Mouse (Mus musculus): ENCODE results near the gene Gramd1b.
A peak's percentile ranks its signal among the peaks of the same experiment; 100 is the strongest.

Gene Gramd1b

GRCm38 (mm10) chr9:40391852-40392695 lies 139.1 kb downstream of the Gramd1b start:
- peak; percentile 85 for DNase-seq

DNA sequence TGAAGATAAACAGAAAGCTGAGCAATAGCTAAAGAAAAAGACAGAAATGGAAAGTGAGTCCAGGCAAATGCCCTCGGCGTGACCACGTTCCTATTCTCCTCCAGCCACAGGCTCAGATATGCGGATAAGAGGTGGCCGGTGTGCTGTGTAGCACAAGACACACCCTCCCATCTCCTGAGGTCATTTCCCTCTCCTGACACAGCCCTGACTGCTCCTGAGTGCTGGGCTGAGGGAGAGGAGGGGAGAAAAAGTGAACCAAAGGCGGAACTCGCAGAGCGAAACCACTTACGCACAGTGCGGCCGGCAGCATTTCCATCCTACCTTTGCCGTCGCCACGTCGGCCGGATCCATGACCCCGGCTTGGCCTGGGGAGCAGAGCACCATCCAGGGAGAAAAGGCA lies 139.8 kb downstream of the Gramd1b start:
- DNase-seq: no peak

- peak; percentile 53 for DNase-seq
Observed at GRCm38 (mm10) chr9:40390904-40391303, 140.3 kb downstream of the Gramd1b start.

- no peak for DNase-seq
Observed at GRCm38 (mm10) chr9:40390396-40390760, 140.8 kb downstream of the Gramd1b start.

DNA sequence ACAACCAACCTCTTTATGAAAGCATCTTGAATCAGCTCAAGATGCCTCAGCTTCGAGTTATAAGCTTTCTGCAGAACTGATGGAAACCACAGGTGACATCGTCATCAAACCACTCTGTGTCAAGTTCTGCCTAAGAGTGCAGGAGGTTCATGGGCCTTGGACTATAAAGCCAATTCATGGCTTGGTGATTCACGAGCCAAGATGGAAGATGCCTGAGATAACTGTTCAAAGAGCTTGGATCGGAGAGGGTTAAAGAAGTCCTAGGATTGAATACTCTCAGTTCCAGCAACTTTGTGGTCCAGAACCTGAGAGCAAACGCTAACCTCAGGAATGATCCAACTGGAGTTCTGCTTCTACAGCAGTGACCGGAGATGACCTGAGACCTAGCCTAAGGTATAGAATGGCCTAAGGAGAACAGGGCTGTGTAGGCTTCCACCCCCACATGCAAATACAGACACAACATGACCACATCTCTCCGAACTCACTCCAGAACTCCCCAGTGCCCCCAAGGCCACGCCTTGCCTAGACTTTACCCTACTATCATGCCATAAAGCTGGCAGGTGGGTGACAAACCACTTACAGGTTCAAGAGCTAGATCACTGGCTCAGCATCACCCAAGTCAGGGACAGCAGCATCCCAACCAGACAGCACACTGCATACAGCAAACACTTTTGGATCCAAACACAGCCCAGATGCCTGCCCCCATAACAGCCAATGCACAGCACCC lies 141.4 kb downstream of the Gramd1b start:
- no peak for DNase-seq

DNA sequence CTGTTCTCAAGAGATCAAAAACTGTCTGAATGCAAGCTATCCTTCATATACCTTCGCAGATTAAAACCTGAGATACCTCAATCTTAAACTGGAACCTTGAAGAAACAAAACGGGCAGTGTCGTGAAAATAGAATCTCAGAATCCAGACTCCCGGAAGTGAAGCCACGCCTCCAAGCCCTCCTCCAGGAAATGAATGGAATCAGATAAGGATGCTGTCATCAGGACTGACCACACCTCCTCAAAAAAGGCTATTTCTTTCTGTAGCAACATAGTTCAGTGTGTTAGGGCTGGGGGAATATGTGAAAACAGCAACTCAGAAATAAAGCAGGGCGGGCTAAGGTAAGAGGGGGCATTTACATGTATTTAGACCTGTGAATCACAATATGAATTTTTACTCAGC lies 142.0 kb downstream of the Gramd1b start:
- DNase-seq: no peak

DNA sequence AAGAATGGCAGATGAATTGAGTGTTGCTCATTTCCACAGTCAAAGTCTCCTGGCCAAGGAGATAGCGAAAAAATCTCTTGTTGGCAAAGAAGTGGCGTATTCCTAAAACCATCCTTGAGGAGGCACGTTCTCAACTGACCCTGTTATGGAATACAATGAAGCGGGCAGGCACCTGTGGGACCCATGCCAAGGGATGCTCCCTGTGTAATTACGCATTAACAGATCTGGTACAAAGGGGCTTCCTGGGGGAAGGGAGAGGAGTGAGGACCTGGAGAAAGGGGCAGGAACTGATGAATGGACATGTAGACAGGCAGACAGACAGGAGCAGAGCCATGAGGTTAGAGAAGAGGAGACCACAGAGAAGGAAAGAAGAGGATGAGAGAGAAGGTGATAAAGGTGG lies 146.4 kb downstream of the Gramd1b start:
- DNase-seq: no peak

GRCm38 (mm10) chr9:40382508-40382907 lies 148.7 kb downstream of the Gramd1b start:
- DNase-seq: no peak

DNA sequence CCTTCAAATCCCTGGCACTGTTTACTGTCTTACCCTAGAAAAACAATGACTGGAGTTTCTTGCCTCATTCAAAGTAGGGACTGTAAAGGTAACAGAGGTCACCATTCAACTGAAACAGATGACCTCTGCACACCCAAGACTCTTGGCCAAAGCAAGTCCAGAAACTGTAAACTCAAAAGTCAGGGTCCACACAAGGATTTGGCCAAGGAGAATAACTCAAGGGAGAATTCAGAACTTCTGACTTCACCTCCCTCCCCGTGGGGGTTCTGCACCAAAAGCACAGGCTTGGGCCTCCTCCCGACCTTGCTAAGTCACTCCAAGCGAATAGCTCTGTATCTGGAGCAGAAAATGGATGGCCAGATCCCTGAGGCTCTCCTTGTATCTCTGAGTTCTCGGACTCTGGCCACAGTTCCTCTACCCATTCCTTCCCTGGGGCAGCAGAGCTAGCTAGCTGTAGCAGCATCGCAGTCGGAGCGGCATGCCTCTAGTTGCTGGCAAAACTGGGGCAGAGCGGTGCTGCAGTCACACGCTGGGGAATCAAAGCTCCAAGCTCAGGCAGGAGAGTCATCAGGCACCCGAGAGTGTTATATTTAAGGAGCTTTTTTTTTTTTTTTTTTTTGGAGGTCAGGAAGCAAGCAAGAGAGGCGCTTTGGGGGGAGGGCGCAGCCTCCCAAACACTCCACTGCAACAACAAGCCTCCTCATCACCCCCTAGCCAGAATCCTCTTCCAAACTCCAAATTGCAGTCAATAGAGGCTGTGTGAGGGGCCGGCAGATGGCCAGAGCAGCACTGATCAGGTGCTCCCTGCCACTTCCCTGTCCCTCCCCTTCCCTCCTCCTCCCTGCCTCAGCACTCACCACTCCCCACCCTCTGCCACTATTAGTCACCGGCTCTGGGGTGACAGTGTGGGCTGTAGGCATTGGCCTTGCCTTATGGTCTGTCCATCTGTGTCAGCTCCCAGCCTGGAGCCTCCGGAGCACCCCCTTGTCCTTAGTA lies 149.5 kb downstream of the Gramd1b start:
- peak; percentile 87 for DNase-seq

DNA sequence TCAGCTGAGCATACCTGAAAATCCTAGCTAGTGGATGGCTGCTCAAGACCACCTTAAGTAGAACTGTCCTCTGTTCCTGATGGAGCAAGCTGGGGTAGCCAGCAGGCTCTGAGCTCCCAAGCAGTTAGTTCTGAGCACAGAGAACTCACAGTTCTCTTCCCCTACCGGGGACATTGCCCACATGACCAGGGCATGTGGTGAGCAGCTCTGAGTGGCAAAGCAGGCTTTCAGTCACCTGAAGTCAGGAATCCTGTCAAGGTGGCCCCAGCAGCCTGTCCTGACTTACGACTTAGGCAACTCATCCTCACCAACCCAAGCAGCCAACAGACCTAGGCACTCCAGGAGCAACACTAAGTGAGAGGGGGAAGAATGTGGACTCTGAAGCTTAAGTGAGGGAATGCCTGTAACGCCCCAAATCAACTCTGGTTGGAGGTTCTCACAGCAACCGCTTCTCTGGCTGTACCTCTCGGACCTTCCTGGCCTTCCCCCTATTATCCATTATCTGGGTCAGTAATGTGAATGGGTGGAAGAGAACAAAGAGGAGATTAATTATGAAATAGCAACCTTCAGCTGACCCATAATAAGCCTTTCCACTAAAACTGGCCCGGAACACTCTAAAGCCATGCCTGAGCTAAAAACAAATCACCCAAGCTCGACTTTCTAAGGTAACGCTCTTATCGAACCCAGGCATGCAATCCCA lies 154.3 kb downstream of the Gramd1b start:
- DNase-seq: no peak

- DNase-seq: peak; percentile 82
Observed at GRCm38 (mm10) chr9:40376139-40376541, 155.0 kb downstream of the Gramd1b start.

GRCm38 (mm10) chr9:40375518-40375917 lies 155.7 kb downstream of the Gramd1b start:
- DNase-seq: no peak

DNA sequence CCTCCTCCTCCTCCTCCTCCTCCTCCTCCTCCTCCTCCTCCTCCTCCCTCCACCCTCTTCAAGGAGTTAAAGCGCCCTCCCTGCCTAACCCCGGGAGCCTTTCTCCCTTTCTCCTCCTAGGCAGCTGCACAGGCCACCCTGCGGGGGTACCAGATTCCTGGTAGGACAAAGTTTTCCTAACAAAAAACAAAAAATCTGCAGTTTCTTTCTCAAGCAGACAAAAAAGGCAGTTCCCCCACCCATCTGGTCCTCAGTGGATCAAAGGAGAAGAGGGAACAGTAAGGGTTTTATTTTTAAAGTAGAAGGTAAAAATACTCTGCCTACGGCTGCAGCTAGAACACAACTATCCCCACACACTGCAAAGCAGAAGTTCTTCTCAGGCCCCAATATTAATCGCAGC lies 156.2 kb downstream of the Gramd1b start:
- DNase-seq: no peak

DNA sequence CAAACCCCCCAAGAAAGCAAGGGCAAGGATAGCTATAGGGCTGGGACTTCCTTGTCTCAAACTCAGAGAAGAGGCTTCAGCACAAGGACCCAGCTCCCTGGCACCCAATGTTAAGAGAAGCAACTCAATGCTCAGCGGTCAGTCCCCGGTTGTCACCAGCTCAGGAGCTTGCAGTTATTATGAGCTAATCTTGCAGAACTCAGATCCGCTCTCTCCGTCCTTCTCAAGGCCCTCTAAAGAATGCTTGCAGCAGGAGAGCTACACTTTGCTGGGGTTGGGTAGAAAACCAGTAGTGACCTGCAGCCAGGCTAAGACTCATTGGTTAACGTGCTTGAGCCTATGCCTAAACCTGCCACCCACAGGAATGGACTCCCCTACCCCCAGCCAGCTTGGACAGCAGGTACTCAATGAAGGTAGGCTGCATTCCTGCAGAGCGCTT lies 156.6 kb downstream of the Gramd1b start:
- no peak for DNase-seq

DNA sequence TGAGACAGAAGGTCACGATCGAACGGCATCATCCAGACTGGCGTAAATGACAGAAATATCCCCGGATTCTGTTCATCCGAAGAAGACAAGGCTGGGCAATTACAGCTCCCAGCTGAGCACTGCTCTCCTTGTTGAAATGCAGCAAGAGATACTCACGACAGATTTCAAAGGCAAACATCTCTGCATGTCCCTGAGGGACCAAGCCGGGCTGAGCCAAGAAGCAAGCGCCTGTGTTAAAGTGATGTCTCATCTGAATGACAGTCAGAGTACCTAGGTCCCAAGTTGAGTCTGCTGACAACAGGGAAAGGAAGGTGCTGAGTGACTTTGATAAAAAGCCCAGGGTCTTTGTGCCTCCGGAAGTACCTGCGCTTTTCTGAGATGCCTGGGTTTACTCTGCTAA lies 157.1 kb downstream of the Gramd1b start:
- DNase-seq: no peak

DNA sequence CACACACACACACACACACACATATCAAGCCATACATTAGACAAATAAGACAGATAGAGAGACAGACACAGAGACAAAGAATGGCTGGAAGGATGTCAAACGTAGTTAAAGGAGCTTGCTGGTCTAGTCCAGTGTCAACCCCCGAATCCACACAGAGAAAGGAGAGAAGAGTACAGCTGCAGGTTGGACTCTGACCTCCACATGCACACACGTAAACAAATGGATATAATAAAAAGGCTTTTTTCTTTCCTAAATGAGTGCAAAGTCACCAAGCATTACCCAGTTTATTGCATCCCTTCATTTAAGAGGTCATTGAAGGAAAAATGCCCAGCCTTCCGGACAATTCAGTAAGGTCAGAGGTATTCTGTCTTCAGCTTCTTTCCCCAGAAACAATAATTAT lies 161.0 kb downstream of the Gramd1b start:
- DNase-seq: no peak

- DNase-seq: no peak
Observed at GRCm38 (mm10) chr9:40366795-40367194, 164.4 kb downstream of the Gramd1b start.

DNA sequence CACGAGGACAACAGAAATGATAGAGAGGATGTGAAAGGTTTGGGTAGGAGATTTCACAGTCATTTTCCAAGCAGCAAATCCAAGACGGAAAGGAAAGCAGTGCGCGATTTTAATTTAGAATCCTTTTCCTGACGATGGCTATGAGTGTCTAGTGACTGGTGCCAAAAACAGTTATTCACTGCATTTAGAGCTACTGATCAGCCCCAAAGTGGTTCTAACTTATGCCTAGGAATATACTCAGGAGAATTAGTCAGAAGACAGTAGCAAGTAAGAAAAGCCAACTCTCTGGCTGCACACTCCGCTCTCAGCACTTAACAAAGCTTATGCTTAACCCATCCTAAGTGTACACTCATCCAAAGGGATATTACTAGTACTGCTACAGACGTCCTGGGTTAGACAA lies 166.9 kb downstream of the Gramd1b start:
- no peak for DNase-seq

- DNase-seq: no peak
Observed at GRCm38 (mm10) chr9:40361970-40362369, 169.2 kb downstream of the Gramd1b start.

DNA sequence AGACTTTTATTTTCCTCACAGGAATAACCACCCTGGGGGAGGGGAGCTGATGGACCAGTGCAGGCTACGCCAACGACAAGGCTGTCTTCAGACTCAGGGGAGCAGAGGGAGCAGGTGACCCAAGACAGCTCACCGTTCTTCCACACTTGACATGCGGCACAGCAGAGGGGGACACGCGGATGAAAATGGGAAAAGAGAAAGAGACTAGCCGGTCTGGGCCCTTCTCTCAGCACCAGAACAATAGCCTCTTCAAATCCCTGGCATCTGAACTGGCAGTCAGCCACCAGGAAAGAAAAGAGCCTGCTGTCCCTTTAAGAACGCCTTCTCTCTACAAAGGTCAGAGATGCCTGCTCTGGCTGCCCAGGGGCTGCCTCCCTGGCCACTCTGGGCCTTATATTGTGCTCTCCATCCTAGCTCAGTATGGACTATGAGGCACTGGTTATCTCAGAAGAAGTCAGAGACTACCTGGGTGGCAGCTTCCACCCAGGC lies 172.7 kb downstream of the Gramd1b start:
- no peak for DNase-seq

DNA sequence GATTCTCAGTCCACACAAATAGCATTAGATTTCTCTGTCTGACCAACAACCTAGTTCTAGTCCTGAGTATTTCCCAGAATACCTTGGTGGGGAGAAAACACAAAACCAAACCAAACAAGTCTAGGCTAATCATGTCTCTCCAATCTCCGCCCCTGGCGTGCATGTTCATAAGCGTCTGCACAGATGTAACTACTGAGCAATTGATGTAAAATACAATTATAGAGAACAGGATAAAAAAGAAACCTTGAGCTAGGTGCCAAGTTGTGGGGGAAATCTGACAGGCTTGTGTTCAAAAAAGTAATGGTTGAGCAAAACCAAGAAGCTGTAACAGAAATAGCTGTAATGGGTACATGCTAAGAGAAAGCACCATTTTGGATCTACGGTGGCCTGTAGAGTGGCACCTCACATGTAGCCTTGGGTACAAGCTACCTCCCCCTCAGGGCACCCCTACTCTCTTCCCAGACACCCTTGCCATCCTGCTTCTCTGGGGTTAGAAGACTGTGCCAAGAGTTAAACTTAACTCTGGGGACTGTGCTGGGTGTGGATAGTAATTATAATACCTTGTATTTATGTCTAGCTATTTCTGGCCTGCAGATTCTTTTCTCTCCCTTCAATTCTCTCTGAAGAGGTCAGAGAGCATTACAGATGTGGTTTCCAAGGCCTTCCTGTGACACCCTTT lies 174.3 kb downstream of the Gramd1b start:
- DNase-seq: no peak

DNA sequence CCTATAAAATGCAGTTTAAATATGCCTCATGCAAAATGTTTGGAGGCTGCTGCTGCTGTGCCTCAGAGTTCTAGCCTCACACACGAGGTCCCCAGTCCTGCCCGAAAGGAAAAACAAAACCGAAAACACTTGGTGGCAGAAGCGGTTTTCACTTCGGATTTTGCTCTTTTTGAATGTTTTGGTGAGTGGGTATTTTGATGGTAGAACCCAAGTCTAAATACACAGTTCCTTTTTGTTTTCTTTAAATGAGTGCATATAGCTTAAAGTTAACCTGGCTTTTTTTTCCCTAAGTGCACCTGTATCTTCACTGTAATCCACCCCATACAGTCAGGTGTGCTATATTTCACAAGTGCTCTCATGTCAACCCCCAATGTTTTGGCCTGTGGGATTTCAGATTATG lies 174.8 kb downstream of the Gramd1b start:
- DNase-seq: no peak
